22 mouse cellular contexts compared by ENCODE assay signal in the genomic region with DNA sequence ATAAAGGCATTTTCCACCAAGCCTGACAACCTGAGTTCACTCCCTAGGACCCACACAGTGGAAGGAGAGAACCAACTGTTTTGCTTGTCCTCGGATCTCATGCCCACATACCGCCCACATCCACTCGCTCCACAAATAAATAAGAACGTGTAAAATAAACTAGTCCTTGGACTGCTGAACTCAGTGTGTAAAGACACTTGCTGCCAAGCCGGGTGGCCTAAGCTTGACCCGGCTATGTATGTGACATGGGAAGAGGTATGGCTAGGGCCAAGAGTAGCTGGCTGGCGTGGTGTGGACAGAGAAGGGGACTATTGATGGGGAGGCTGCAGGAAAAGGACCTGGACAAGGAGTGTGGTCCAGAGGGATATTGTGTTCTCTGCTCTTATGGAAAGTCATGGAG. TPM values are rescaled to one million over a fixed set of nuclear protein-coding genes. Genes with fewer than 3 reads are reported as not detected.
DNase-seq lines count a peak whose midpoint lies in the region; ATAC-seq lines count a peak whose summit lies in the region.
"Had no signal": no experiment of that assay in that cellular context is flagged by ENCODE, and none has a peak within 500 bp of the region (broad histone marks: within the 10 kb centered on the region; RNA-seq: fewer than 3 reads in every experiment).

No protein-coding gene starts in this region.

- ATAC-seq in liver, embryonic 11.5 days (replicated peaks; ENCODE audit: low FRiP score), result 0 out of 2 replicates have a peak, but pooled peaks have one; percentile 31
- ATAC-seq in liver, embryonic 12.5 days, result no peak
- ATAC-seq in liver, embryonic 16.5 days (ENCODE audit: low read depth), result peak; percentile 63
- no peak for ATAC-seq in megakaryocyte-erythroid progenitor cell, adult 5-6 weeks (replicated peaks; ENCODE audit: low FRiP score, low TSS enrichment, poor library complexity, severe bottlenecking)
- ATAC-seq: activated CD4-positive, CD25-positive, alpha-beta regulatory T cell, adult 4 months; CD4-positive, CD25-positive, alpha-beta regulatory T cell, adult 4 months; forebrain, embryonic 13.5 days; forebrain, embryonic 15.5 days; forebrain, postnatal 0 days; Patski had no signal

- DNase-seq in liver, embryonic 11.5 days (ENCODE audit: low spot score), result no peak
- no peak for DNase-seq in B cell, adult 2 months
- DNase-seq: adrenal gland, adult 8-10 months; adrenal gland, postnatal 14 days; adrenal gland, postnatal 36 days; cerebellum, adult 11-12 months; cerebellum, adult 2 months; cerebellum, adult 9-10 months; cerebellum, postnatal 10 days; cerebellum, postnatal 25 days; forebrain, postnatal 0 days had no signal

- H3K4me2 ChIP-seq in liver, embryonic 11.5 days, result no peak overlapping the region
- no peak overlapping the region for H3K4me2 ChIP-seq in liver, embryonic 12.5 days
- no peak overlapping the region for H3K4me2 ChIP-seq in liver, embryonic 16.5 days (ENCODE audit: low read depth, low read length)
- H3K4me2 ChIP-seq: embryonic facial prominence, embryonic 12.5 days; forebrain, embryonic 13.5 days; forebrain, embryonic 15.5 days had no signal

- no peaks in the 10 kb centered on the region for H3K9me3 ChIP-seq in liver, embryonic 11.5 days (ENCODE audit: control insufficient read depth, low read length)
- H3K9me3 ChIP-seq in liver, embryonic 12.5 days (replicated peaks), result no peaks in the 10 kb centered on the region
- H3K9me3 ChIP-seq in liver, embryonic 16.5 days (replicated peaks; ENCODE audit: control insufficient read depth, low read length), result no peaks in the 10 kb centered on the region
- H3K9me3 ChIP-seq: embryonic facial prominence, embryonic 10.5 days; embryonic facial prominence, embryonic 12.5 days; forebrain, embryonic 13.5 days; forebrain, embryonic 15.5 days; G1E had no signal

- no peaks in the 10 kb centered on the region for H3K27me3 ChIP-seq in liver, embryonic 11.5 days (replicated peaks; ENCODE audit: control insufficient read depth, insufficient read depth, low read length)
- no peaks in the 10 kb centered on the region for H3K27me3 ChIP-seq in liver, embryonic 12.5 days (replicated peaks)
- no peaks in the 10 kb centered on the region for H3K27me3 ChIP-seq in liver, embryonic 16.5 days (ENCODE audit: control insufficient read depth, insufficient read depth, low read depth, low read length)
- H3K27me3 ChIP-seq: embryonic facial prominence, embryonic 12.5 days; forebrain, embryonic 15.5 days; Patski had no signal

- no peak overlapping the region for H3K9ac ChIP-seq in liver, embryonic 11.5 days (ENCODE audit: low read depth, low read length)
- no peak overlapping the region for H3K9ac ChIP-seq in liver, embryonic 12.5 days
- H3K9ac ChIP-seq in liver, embryonic 16.5 days (ENCODE audit: low read depth, low read length), result no peak overlapping the region
- H3K9ac ChIP-seq: embryonic facial prominence, embryonic 12.5 days; forebrain, embryonic 13.5 days; forebrain, embryonic 15.5 days; forebrain, postnatal 0 days had no signal

- H3K36me3 ChIP-seq in liver, embryonic 11.5 days (ENCODE audit: control insufficient read depth, insufficient read depth, low read length), result no peaks in the 10 kb centered on the region
- H3K36me3 ChIP-seq in liver, embryonic 12.5 days, result no peaks in the 10 kb centered on the region
- H3K36me3 ChIP-seq in liver, embryonic 16.5 days (ENCODE audit: control insufficient read depth, insufficient read depth), result no peaks in the 10 kb centered on the region
- H3K36me3 ChIP-seq: embryonic facial prominence, embryonic 10.5 days; embryonic facial prominence, embryonic 12.5 days; forebrain, embryonic 15.5 days; G1E had no signal

- H3K27ac ChIP-seq in liver, embryonic 11.5 days (ENCODE audit: low read depth, low read length), result no peak overlapping the region
- no peak overlapping the region for H3K27ac ChIP-seq in liver, embryonic 12.5 days
- H3K27ac ChIP-seq in liver, embryonic 16.5 days (ENCODE audit: low read length), result no peak overlapping the region
- H3K27ac ChIP-seq: embryonic facial prominence, embryonic 10.5 days; embryonic facial prominence, embryonic 12.5 days; forebrain, embryonic 13.5 days; forebrain, embryonic 15.5 days had no signal

- 0 out of 2 replicates have a peak, but pooled peaks cover 3% of the 10 kb centered on the region for H3K4me1 ChIP-seq in liver, embryonic 11.5 days (replicated peaks; ENCODE audit: control insufficient read depth, insufficient read depth, low read length)
- peaks cover 2% of the 10 kb centered on the region; the same call in 1 of the 2 replicates for H3K4me1 ChIP-seq in liver, embryonic 12.5 days
- H3K4me1 ChIP-seq in liver, embryonic 16.5 days (ENCODE audit: control insufficient read depth, low read depth, low read length), result peaks cover 6% of the 10 kb centered on the region
- H3K4me1 ChIP-seq: embryonic facial prominence, embryonic 10.5 days; embryonic facial prominence, embryonic 12.5 days; forebrain, embryonic 13.5 days; forebrain, embryonic 15.5 days had no signal

- no peak overlapping the region for H3K4me3 ChIP-seq in liver, embryonic 11.5 days (ENCODE audit: low read depth, low read length)
- H3K4me3 ChIP-seq in liver, embryonic 12.5 days, result no peak overlapping the region
- H3K4me3 ChIP-seq in liver, embryonic 16.5 days (ENCODE audit: low read depth, low read length), result no peak overlapping the region
- H3K4me3 ChIP-seq: embryonic facial prominence, embryonic 10.5 days; embryonic facial prominence, embryonic 12.5 days; forebrain, embryonic 13.5 days; forebrain, embryonic 15.5 days had no signal

- 83% methylated on average over 7 of the region's 7 CpGs for WGBS in liver, embryonic 11.5 days
- WGBS in liver, embryonic 12.5 days (ENCODE audit: insufficient replicate concordance), result 71% methylated on average over 7 of the region's 7 CpGs
- WGBS in liver, embryonic 16.5 days (ENCODE audit: insufficient replicate concordance), result 61% methylated on average over 7 of the region's 7 CpGs

RNA-seq across cellular contexts. Expression of a gene that starts 10.1 kb away (rescaled TPM):
- polyA plus RNA-seq in liver, embryonic 11.5 days (2014; fragmentation: Nextera tagmentation; extraction: Ambion mirVana), result 27.9 and 31.3 TPM in 2 replicates
- 16.4 and 16.5 TPM in 2 replicates for polyA plus RNA-seq in liver, embryonic 12.5 days (2016; fragmentation: Nextera tagmentation; extraction: Ambion mirVana)
- 15.8 and 16.5 TPM in 2 replicates for polyA plus RNA-seq in liver, embryonic 16.5 days (2015; fragmentation: Nextera tagmentation; extraction: Ambion mirVana)
- 24.0 and 24.9 TPM in 2 replicates for total RNA-seq in megakaryocyte-erythroid progenitor cell, adult 5-6 weeks (2014; fragmentation: Nextera tagmentation)
- 3.2 and 9.0 TPM in 2 replicates for total RNA-seq in megakaryocyte-erythroid progenitor cell, adult 5-6 weeks (2017)

RNA-seq across cellular contexts. Expression of a gene that starts 11.7 kb away (rescaled TPM):
- 5.4 and 6.3 TPM in 2 replicates for polyA plus RNA-seq in liver, embryonic 11.5 days (2014; fragmentation: Nextera tagmentation; extraction: Ambion mirVana)
- polyA plus RNA-seq in liver, embryonic 12.5 days (2016; fragmentation: Nextera tagmentation; extraction: Ambion mirVana), result 2.7 TPM in 2 replicates
- 2.2 and 2.7 TPM in 2 replicates for polyA plus RNA-seq in liver, embryonic 16.5 days (2015; fragmentation: Nextera tagmentation; extraction: Ambion mirVana)
- 7.9 and 10.2 TPM in 2 replicates for total RNA-seq in megakaryocyte-erythroid progenitor cell, adult 5-6 weeks (2014; fragmentation: Nextera tagmentation)
- total RNA-seq in megakaryocyte-erythroid progenitor cell, adult 5-6 weeks (2017), result 4.3 and 5.4 TPM in 2 replicates

Comparison
In these comparisons a context has a peak if more than half of its experiments do, and no peak if none do; other contexts are left out.
1. ATAC-seq: peak in liver, embryonic 11.5 days (single experiment) and liver, embryonic 16.5 days (single experiment); none in liver, embryonic 12.5 days (single experiment) and megakaryocyte-erythroid progenitor cell, adult 5-6 weeks (single experiment).